Mouse (Mus musculus): ENCODE measurements around the gene Hist1h2bq. TPM values are rescaled to one million over a fixed set of nuclear protein-coding genes. Genes with fewer than 3 reads are reported as not detected.
A peak's percentile ranks its signal among the peaks of the same experiment; 100 is the strongest.
"Not testable (repeated sequence)": the region's sequence is repeated elsewhere in the genome, so short reads cannot be mapped to it uniquely, and the experiment has no call there.

Hist1h2bq gene
- 10 to 100 TPM; 58.2 to 75.5 TPM for total RNA-seq (2021)
- long read RNA-seq, experiment 1, result 0 reads
- long read RNA-seq, experiment 2, result 0 reads

DNA sequence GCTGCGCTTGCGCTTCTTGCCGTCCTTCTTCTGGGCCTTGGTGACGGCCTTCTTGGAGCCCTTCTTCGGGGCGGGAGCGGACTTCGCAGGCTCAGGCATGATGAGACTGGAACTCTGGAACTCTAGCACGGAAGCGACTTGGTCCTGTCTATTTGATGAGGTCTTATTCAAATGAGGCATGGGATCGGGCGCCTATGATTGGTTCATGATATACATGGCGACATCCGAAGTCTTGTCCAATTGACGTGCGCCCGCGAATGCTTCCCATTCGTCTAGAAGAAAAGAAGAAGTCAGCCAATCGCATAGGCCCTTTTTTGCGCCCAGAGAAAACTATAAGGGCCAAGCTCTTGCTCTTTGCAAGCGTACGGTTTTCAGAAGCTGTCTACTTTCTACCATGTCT is at the start of gene Hist1h2bq, which contains the start of gene Hist1h2ao:
Hist1h2bq (minus strand) TSS at position 125 of the 400 bp plus-strand sequence.
Hist1h2ao (plus strand) TSS at position 393 of the 400 bp plus-strand sequence.
- DNase-seq; intact Hi-C loops (cut with DNase I; ENCODE audit: low total_unique reads): not testable (repeated sequence)

DNA sequence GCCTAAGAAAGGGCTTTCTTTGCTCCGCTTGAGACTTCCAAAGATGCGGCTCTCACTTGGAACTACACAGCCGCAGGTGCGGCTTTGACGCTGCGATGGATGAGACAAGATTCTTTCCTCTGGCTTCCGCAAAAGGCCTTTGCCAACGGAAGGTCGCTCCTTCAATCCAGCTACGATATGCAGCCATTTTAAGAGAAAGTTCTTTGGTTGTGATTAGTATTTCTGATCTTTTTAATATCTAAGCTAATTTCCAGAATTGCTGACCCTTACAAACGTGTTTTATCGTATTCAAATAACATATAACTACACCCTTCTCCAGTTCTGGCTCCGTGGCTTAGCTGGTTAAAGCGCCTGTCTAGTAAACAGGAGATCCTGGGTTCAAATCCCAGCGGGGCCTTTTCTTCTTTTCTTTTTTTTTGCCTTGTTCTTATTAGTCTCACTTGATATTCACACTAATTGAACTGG is 45.7 kb upstream of the Hist1h2bq start:
- DNase-seq, result no peak
- intact Hi-C loops (cut with DNase I; ENCODE audit: low total_unique reads), result loop anchor here (10.0 kb wide), 1 partner anchor 159 kb away; no protein-coding TSS in a partner anchor

DNA sequence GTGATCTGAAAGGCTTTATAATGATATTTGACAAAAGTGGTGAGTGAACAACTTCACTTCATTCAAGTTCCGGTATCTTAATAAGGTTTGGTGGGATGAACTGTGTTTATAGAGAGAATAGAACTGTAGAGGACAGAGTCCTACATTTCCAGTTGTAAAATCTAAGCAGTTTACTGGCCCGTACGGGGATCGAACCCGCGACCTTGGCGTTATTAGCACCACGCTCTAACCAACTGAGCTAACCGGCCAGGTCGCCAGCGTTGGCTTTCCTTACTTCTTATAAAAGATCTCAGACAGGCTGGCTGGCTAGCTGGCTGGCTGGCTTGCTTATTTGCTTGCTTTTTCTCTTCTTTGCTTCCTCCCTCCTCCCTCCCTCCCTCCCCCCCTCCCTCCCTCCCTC is 45.1 kb upstream of the Hist1h2bq start:
- intact Hi-C loops (cut with DNase I; ENCODE audit: low total_unique reads), result loop anchor here (10.0 kb wide), 1 partner anchor 160 kb away; no protein-coding TSS in a partner anchor
- DNase-seq, result peak; percentile 19

DNA sequence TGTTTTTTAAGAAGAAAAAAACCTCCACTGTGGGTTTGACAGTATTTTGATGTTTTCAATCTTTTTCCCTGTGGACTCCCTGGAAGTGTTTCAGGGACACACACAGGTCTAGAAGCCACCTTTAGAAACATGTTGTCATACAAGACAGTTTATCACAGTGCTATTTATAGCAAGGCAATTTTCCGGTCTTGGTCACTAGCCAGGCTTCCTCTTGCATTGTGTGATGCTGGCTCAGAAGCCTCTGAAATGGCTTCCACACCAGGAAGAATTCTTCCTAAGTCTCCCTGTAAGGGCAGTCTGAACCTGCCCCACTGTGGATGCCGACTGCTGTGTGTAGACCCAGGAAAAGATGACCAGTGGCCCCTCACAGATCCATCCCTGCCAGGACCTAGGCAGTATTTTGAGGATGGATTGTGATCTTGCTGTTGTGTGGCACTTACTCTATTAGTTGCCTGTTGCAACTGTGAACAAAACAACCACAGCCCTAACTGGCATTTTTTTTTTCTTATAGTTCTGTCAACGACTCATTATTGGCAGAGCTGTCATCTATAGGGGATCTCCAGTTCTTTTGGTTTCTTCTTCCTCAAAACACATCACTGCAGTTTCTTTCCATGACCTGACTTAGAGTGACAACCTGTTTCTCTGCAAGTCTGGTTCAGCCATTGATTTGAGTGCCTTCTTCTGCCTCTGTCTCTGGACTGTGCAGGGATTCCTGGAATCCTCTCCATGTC is 42.4 kb upstream of the Hist1h2bq start:
- peak; percentile 24 for DNase-seq
- intact Hi-C loops (cut with DNase I; ENCODE audit: low total_unique reads), result loop anchor here (10.0 kb wide), 1 partner anchor 162 kb away; no protein-coding TSS in a partner anchor

DNA sequence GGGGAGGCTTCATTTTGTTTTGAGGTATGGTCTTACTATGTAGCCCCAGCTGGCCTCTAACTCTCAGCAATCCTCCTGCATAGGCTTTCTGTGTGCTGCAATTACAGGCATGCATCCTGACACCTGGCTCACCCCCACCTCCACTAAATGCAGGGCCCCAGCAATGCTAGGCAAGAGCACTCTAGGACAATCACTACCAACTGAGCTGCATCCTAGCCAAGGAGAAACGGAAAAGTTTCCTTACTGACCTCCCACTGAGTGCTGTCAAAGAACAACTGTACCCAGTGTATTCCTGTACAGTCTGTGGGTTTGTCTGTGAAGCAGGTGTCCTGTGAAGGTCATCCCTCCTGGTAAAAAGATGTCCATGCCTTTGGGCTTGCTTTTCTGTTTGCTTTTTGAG is 40.7 kb upstream of the Hist1h2bq start:
- intact Hi-C loops (cut with DNase I; ENCODE audit: low total_unique reads), result loop anchor here (10.0 kb wide), 1 partner anchor 164 kb away; no protein-coding TSS in a partner anchor
- DNase-seq, result not testable (repeated sequence)

DNA sequence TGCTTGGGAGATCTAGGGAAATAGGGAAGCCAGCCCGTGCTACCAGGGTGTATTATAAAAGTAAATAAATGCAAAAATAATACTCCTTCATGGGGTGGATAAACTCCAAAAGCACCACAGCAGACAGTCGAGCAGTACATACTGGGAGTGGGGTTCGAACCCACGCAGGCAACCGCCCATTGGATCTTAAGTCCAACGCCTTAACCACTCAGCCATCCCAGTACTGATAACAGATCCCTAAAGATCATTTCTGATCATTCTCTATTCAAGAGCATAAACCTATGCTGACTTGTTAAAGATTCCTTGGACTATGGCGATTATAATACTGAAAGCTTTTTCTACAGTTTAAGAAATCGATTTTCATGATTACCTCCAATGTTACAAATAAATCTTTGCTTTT is 37.9 kb upstream of the Hist1h2bq start:
- intact Hi-C loops (cut with DNase I; ENCODE audit: low total_unique reads), result no loop called here
- DNase-seq, result no peak

DNA sequence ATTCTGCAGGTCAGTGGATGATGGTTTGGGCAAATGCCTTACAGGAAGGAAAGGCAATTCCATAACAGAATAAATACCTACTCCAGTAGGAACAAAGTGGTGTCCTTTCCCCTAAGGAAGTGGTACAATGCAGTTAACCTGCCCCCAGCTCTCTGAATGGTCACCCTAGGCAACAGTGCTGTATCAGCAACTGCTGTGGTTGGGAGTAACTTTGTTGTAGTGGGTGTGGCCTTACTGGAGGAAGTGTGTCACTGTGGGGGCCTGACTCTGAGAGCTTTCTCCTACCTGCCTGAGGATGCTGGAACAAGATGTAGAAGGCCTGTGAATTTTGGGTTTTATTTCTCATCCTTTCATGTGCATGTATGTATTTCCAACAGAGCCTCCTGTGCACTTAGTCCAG is 36.4 kb upstream of the Hist1h2bq start:
- intact Hi-C loops (cut with DNase I; ENCODE audit: low total_unique reads); DNase-seq: not testable (repeated sequence)

DNA sequence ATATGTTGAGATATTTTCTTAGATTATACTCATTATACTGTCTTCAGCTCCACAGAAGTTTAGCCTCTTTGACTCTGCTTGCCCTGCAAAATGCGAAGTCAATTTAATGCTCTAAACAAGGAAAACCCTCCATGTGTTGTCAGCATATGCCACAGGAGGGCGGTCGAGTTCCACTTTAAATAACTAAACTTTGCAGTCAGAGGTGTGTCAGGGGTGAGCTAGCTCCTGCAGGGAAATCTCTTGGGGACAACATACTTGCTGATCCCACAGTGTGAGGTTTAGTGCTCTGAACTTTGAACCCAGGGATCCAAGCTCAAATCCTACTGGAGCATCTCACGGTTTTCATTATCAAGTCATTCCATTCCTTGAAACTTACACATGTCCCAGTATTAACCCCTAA is 30.5 kb upstream of the Hist1h2bq start:
- DNase-seq; intact Hi-C loops (cut with DNase I; ENCODE audit: low total_unique reads): not testable (repeated sequence)

DNA sequence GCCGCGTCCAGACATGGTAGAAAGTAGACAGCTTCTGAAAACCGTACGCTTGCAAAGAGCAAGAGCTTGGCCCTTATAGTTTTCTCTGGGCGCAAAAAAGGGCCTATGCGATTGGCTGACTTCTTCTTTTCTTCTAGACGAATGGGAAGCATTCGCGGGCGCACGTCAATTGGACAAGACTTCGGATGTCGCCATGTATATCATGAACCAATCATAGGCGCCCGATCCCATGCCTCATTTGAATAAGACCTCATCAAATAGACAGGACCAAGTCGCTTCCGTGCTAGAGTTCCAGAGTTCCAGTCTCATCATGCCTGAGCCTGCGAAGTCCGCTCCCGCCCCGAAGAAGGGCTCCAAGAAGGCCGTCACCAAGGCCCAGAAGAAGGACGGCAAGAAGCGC is 23.5 kb upstream of the Hist1h2bq start, which contains the start of the genes Hist1h2ap and Hist1h2br:
Hist1h2ap (minus strand) TSS at position 47 of the 400 bp plus-strand sequence.
Hist1h2br (plus strand) TSS at position 283 of the 400 bp plus-strand sequence.
- intact Hi-C loops (cut with DNase I; ENCODE audit: low total_unique reads); DNase-seq: not testable (repeated sequence)

DNA sequence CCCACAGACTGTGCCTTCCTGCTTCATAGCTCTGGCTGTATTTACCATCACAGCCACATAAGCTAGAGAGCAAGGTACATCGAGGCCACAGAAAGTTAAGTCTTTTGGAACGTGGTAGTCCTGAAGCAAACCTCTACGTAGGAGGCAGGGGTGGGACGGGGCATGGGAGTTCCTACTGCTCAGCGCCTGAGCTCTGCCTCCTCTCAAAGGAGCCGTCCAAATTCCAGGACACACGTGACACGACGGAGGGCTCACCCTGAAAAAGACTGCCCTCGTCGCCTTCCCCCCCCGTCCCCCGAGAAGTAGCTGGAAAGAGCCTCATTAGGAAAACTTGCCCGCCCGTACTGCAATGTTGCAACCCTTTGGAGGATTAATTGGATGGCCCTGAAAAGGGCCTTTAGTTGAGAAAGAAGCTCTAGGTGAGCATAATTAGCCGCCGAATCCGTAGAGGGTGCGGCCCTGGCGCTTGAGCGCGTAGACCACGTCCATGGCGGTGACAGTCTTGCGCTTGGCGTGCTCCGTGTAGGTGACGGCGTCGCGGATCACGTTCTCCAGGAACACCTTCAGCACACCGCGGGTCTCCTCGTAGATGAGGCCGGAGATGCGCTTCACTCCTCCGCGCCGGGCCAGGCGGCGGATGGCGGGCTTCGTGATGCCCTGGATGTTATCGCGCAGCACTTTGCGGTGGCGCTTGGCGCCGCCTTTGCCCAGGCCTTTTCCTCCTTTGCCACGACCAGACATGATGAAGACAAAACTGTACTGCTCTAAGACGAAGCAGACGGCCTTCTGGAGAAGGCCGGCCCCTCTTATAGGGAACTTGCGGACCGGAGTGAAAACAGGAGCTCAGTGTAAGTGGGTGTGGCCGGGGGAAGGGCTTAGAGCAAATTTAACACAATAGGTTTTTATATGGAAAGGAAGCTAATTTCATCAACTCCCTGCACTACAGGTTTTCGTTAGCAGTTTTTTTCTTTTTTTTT is 21.7 kb upstream of the Hist1h2bq start, which contains the start of gene Hist1h4n:
Hist1h4n (minus strand) TSS at position 779 of the 977 bp plus-strand sequence.
- DNase-seq; intact Hi-C loops (cut with DNase I; ENCODE audit: low total_unique reads): not testable (repeated sequence)

DNA sequence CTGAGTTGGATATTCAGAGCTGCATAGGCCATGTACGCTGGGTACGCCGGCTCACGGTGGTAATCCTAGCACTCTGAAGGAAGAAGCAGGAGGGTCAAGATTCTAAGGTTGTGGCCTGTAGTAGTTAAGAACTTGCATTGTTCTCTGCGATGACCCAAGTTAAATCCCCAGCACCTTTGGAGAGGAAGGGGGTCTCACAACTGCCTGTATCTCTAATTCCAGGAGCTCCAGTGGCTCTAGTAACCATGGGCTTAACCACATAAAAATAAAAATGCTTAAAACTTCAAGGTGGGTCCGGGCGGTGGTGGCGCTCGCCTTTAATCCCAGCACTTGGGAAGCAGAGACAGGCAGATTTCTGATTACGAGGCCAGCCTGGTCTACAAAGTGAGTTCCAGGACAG is 20.3 kb upstream of the Hist1h2bq start:
- DNase-seq, result no peak
- intact Hi-C loops (cut with DNase I; ENCODE audit: low total_unique reads), result no loop called here

DNA sequence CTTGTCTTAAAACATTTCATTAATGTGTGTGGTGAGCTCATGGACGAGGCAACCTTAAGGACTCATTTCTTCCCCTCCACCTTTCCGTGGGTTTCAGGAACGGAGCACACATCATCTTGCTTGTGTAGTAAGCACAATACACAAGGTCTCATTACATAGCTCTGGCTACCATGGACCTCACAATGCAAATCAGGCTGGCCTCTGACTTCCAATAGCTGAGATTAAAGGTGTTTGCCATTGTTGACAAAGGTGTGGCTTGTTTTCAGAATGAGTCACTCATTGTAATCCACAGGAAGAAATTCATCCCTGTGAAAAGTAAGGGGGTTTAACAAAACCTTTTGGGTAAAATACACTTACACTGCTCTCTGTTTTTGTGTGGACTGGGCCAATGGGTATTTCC is 18.5 kb upstream of the Hist1h2bq start:
- DNase-seq, result no peak
- intact Hi-C loops (cut with DNase I; ENCODE audit: low total_unique reads), result loop anchor here (10.0 kb wide), 1 partner anchor 206 kb away; the partner anchor contains the start of genes Hist1h2ah and Hist1h2bk

DNA sequence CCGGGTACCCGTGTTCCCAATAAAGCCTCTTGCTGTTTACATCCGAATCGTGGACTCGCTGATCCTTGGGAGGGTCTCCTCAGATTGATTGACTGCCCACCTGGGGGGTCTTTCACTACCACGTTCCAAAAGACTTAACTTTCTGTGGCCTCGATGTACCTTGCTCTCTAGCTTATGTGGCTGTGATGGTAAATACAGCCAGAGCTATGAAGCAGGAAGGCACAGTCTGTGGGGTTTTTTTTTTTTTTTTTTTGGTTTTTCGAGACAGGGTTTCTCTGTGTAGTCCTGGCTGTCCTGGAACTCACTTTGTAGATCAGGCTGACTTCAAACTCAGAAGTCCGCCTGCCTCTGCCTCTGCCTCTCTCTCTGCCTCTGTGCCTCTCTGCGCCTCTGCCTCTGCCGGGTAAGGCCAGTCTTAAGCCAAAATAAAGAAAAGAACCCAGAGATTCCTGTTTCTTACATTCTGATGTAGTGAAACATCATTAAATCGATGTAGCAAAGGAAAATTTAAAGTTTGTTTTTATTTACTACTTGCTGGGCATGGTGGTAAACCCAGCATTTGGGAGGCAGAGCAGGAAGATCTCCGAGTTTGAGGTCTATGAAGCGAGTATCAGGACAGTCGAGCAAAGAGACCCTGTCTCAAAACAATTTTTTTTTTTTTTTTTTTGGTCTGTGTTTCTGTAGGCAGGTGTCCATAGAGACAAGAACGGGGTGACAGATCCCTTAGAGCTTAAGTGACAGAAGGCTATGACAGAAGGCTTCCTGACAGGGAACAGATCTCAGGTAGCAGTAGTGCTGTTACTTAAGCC is 10.3 kb upstream of the Hist1h2bq start:
- DNase-seq, result not testable (repeated sequence)
- intact Hi-C loops (cut with DNase I; ENCODE audit: low total_unique reads), result loop anchor here (10.0 kb wide), 1 partner anchor 215 kb away; the partner anchor contains the start of genes Hist1h2ah and Hist1h2bk

DNA sequence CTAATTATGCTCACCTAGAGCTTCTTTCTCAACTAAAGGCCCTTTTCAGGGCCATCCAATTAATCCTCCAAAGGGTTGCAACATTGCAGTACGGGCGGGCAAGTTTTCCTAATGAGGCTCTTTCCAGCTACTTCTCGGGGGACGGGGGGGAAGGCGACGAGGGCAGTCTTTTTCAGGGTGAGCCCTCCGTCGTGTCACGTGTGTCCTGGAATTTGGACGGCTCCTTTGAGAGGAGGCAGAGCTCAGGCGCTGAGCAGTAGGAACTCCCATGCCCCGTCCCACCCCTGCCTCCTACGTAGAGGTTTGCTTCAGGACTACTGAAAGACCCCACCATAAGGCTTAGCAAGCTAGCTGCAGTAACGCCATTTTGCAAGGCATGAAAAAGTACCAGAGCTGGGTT is 2.1 kb upstream of the Hist1h2bq start:
- intact Hi-C loops (cut with DNase I; ENCODE audit: low total_unique reads); DNase-seq: not testable (repeated sequence)

DNA sequence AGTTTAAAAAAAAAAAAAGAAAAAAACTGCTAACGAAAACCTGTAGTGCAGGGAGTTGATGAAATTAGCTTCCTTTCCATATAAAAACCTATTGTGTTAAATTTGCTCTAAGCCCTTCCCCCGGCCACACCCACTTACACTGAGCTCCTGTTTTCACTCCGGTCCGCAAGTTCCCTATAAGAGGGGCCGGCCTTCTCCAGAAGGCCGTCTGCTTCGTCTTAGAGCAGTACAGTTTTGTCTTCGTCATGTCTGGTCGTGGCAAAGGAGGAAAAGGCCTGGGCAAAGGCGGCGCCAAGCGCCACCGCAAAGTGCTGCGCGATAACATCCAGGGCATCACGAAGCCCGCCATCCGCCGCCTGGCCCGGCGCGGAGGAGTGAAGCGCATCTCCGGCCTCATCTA is 1.5 kb upstream of the Hist1h2bq start, which contains the start of gene Hist1h4m:
Hist1h4m (plus strand) TSS at position 208 of the 400 bp plus-strand sequence.
- DNase-seq; intact Hi-C loops (cut with DNase I; ENCODE audit: low total_unique reads): not testable (repeated sequence)

DNA sequence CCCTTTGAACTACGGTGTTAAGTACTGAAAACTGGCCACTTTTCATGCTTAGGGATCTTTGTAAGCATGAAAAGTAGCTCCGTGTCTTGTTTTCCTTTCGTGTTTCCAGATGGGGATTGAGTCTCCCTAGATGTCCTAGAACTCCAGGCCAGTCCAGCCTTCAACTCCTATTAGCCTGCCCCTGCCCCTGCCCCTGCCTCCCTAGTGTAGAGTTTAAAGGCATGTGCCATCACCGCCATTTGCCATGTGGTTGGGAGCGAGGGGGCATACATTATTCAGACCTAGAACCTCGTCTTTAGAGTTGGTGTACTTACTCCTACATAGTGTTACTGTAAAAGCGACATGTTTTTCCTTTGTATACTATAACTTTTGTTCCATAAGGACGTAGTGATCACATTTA is 1.1 kb upstream of the Hist1h2bq start:
- intact Hi-C loops (cut with DNase I; ENCODE audit: low total_unique reads); DNase-seq: not testable (repeated sequence)

DNA sequence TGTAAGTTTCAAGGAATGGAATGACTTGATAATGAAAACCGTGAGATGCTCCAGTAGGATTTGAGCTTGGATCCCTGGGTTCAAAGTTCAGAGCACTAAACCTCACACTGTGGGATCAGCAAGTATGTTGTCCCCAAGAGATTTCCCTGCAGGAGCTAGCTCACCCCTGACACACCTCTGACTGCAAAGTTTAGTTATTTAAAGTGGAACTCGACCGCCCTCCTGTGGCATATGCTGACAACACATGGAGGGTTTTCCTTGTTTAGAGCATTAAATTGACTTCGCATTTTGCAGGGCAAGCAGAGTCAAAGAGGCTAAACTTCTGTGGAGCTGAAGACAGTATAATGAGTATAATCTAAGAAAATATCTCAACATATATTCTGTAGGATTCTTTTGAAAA is 6.9 kb downstream of the Hist1h2bq start:
- DNase-seq; intact Hi-C loops (cut with DNase I; ENCODE audit: low total_unique reads): not testable (repeated sequence)

DNA sequence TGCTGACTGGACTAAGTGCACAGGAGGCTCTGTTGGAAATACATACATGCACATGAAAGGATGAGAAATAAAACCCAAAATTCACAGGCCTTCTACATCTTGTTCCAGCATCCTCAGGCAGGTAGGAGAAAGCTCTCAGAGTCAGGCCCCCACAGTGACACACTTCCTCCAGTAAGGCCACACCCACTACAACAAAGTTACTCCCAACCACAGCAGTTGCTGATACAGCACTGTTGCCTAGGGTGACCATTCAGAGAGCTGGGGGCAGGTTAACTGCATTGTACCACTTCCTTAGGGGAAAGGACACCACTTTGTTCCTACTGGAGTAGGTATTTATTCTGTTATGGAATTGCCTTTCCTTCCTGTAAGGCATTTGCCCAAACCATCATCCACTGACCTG is 12.8 kb downstream of the Hist1h2bq start:
- DNase-seq; intact Hi-C loops (cut with DNase I; ENCODE audit: low total_unique reads): not testable (repeated sequence)

All from gastrocnemius, postnatal 14 days (tissue).